23 mouse cellular contexts compared by ENCODE assay signal in genomic region chr9:106342573-106342972, GRCm38 (mm10). TPM values are rescaled to one million over a fixed set of nuclear protein-coding genes. Genes with fewer than 3 reads are reported as not detected.
DNase-seq lines count a peak whose midpoint lies in the region; ATAC-seq lines count a peak whose summit lies in the region.
"Had no signal": no experiment of that assay in that cellular context is flagged by ENCODE, and none has a peak within 500 bp of the region (broad histone marks: within the 10 kb centered on the region; RNA-seq: fewer than 3 reads in every experiment).

No protein-coding gene starts in this region.

- no peaks in the 10 kb centered on the region for H3K36me3 ChIP-seq in heart, embryonic 10.5 days
- 0 out of 2 replicates have a peak, but pooled peaks cover 4% of the 10 kb centered on the region for H3K36me3 ChIP-seq in limb, embryonic 12.5 days
- H3K36me3 ChIP-seq: hindbrain, embryonic 15.5 days; intestine, embryonic 15.5 days; lung, embryonic 15.5 days; midbrain, embryonic 13.5 days had no signal

- peak overlapping the region; percentile 56; the same call in 1 of the 2 replicates for H3K27ac ChIP-seq in heart, embryonic 10.5 days
- peak overlapping the region; percentile 97 for H3K27ac ChIP-seq in limb, embryonic 12.5 days
- H3K27ac ChIP-seq: forebrain, embryonic 13.5 days; hindbrain, embryonic 15.5 days; intestine, embryonic 15.5 days; liver, embryonic 14.5 days; lung, embryonic 15.5 days; midbrain, embryonic 13.5 days had no signal

- no peak overlapping the region for H3K4me3 ChIP-seq in heart, embryonic 10.5 days
- no peak overlapping the region for H3K4me3 ChIP-seq in limb, embryonic 12.5 days (replicated peaks)
- H3K4me3 ChIP-seq: forebrain, embryonic 13.5 days; hindbrain, embryonic 15.5 days; intestine, embryonic 15.5 days; lung, embryonic 15.5 days; midbrain, embryonic 13.5 days; myocyte had no signal

- peaks cover 62% of the 10 kb centered on the region for H3K4me1 ChIP-seq in heart, embryonic 10.5 days
- peaks cover 89% of the 10 kb centered on the region for H3K4me1 ChIP-seq in limb, embryonic 12.5 days (replicated peaks)

- no peak overlapping the region for H3K4me2 ChIP-seq in limb, embryonic 12.5 days
- H3K4me2 ChIP-seq: forebrain, embryonic 13.5 days; heart, embryonic 11.5 days; hindbrain, embryonic 15.5 days; intestine, embryonic 15.5 days; lung, embryonic 15.5 days; midbrain, embryonic 13.5 days had no signal

- no peaks in the 10 kb centered on the region for H3K9me3 ChIP-seq in heart, embryonic 10.5 days
- H3K9me3 ChIP-seq in limb, embryonic 12.5 days, result no peaks in the 10 kb centered on the region
- H3K9me3 ChIP-seq: forebrain, embryonic 13.5 days; hindbrain, embryonic 15.5 days; intestine, embryonic 15.5 days; lung, embryonic 15.5 days; midbrain, embryonic 13.5 days had no signal

- ATAC-seq in limb, embryonic 12.5 days (ENCODE audit: insufficient number of reproducible peaks, insufficient read depth, low FRiP score, low TSS enrichment, low read depth), result no peak
- no peak for ATAC-seq in monocyte, adult 5-6 weeks (replicated peaks; ENCODE audit: insufficient number of reproducible peaks, low FRiP score, low TSS enrichment, poor library complexity, severe bottlenecking)
- ATAC-seq: forebrain, embryonic 13.5 days; intestine, embryonic 15.5 days; midbrain, embryonic 13.5 days had no signal

- H3K27me3 ChIP-seq in heart, embryonic 10.5 days (ENCODE audit: insufficient read depth, poor library complexity, severe bottlenecking), result no peaks in the 10 kb centered on the region
- no peaks in the 10 kb centered on the region for H3K27me3 ChIP-seq in limb, embryonic 12.5 days
- H3K27me3 ChIP-seq: CH12.LX; forebrain, embryonic 13.5 days; hindbrain, embryonic 15.5 days; intestine, embryonic 15.5 days; lung, embryonic 15.5 days; midbrain, embryonic 13.5 days had no signal

- DNase-seq in heart, embryonic 10.5 days (ENCODE audit: low spot score), result no peak
- no peak for DNase-seq in heart, adult 11 months
- DNase-seq in right cerebral cortex, postnatal 4 days, result peak; percentile 32
- DNase-seq in right cerebral cortex, adult 18-20 months, result no peak
- DNase-seq in embryo, embryonic 10.5 days (ENCODE audit: low spot score), result no peak
- DNase-seq: adrenal gland, postnatal 36 days; cerebellum, adult 2 months; cerebellum, postnatal 36 days; kidney, adult 9 months; left cerebral cortex, postnatal 4 days; spleen, adult 18-20 months; thymus, postnatal 4 days had no signal

- no peak overlapping the region for H3K9ac ChIP-seq in limb, embryonic 12.5 days (replicated peaks)
- H3K9ac ChIP-seq: forebrain, embryonic 13.5 days; hindbrain, embryonic 15.5 days; intestine, embryonic 15.5 days; liver, embryonic 14.5 days; lung, embryonic 15.5 days; midbrain, embryonic 13.5 days had no signal

- WGBS in heart, embryonic 10.5 days, result 83% methylated on average over 9 of the region's 9 CpGs
- 93% methylated on average over 9 of the region's 9 CpGs for WGBS in limb, embryonic 12.5 days

RNA-seq across cellular contexts. Expression of gene Dusp7, which starts 25.9 kb away (rescaled TPM):
- polyA plus RNA-seq in heart, embryonic 10.5 days (2016; fragmentation: Nextera tagmentation; extraction: Ambion mirVana), result 14.4 and 21.0 TPM in 2 replicates
- 53.7 and 58.9 TPM in 2 replicates for polyA plus RNA-seq in limb, embryonic 12.5 days (2016; fragmentation: Nextera tagmentation; extraction: Ambion mirVana)
- 8.7 to 21.2 TPM (median 12.2 TPM) in 3 replicates for total RNA-seq in monocyte, adult 5-6 weeks (2017)
